Mouse (Mus musculus) forebrain, embryonic 16.5 days (tissue): ENCODE results near the gene Foxj1. TPM values are rescaled to one million over a fixed set of nuclear protein-coding genes. Genes with fewer than 3 reads are reported as not detected.

Experiments used
- ATAC-seq: fragments of 200-750 bp; cut with Nextera tagmentation; 2 replicates; pipeline ENCODE4 v1.8.0; 2017; ENCODE audit warnings: mild to moderate bottlenecking, moderate library complexity
- H3K27ac ChIP-seq: fragments of 300-500 bp; sonication (generic); 2 replicates; pipeline ENCODE4 v1.5.1; 2014; ENCODE audit warnings: low read length, control low read depth
- H3K27me3 ChIP-seq: fragments of 300-500 bp; sonication (generic); replicated peaks from 2 replicates; pipeline ENCODE4 v1.6.1; 2014; ENCODE audit warnings: low read length; ENCODE audit not compliant: control insufficient read depth, insufficient read depth
- H3K36me3 ChIP-seq: fragments of 300-500 bp; sonication (generic); 2 replicates; pipeline ENCODE4 v1.6.1; 2014; ENCODE audit not compliant: control insufficient read depth, insufficient read depth
- H3K4me1 ChIP-seq: fragments of 300-500 bp; sonication (generic); replicated peaks from 2 replicates; pipeline ENCODE4 v1.6.1; 2014; ENCODE audit warnings: low read length; ENCODE audit not compliant: control insufficient read depth, insufficient read depth
- H3K4me2 ChIP-seq: fragments of 300-500 bp; sonication (generic); 2 replicates; pipeline ENCODE4 v1.6.1; 2014; ENCODE audit warnings: mild to moderate bottlenecking, low read length, control low read depth
- H3K4me3 ChIP-seq: fragments of 300-500 bp; sonication (generic); replicated peaks from 2 replicates; pipeline ENCODE4 v1.5.1; 2014; ENCODE audit warnings: mild to moderate bottlenecking, low read length, control low read depth
- H3K9ac ChIP-seq: fragments of 300-500 bp; sonication (generic); replicated peaks from 2 replicates; pipeline ENCODE4 v1.6.1; 2014; ENCODE audit warnings: low read depth, low read length, control low read depth
- H3K9me3 ChIP-seq: fragments of 300-500 bp; sonication (generic); 2 replicates; pipeline ENCODE4 v1.6.1; 2016; ENCODE audit warnings: low read length; ENCODE audit not compliant: control insufficient read depth
- WGBS: fragments of 180-500 bp; shearing (Covaris S2); extraction: QIAGEN DNeasy Blood & Tissue Kit; methylation state at CpG from one replicate; pipeline ENCODE4 v1.1.7; 2014; 5-methylcytosine and 5-hydroxymethylcytosine counted together
- polyA plus RNA-seq: library from polyadenylated mRNA; unstranded; fragments of >200 nt; fragmentation: Nextera tagmentation; extraction: Ambion mirVana; gene quantifications from 2 replicates; pipeline ENCODE4 v1.2.1, GENCODE M21; 2015

Foxj1 gene
- polyA plus RNA-seq, 1 experiment from 2014 or later: 6.6 TPM

DNA sequence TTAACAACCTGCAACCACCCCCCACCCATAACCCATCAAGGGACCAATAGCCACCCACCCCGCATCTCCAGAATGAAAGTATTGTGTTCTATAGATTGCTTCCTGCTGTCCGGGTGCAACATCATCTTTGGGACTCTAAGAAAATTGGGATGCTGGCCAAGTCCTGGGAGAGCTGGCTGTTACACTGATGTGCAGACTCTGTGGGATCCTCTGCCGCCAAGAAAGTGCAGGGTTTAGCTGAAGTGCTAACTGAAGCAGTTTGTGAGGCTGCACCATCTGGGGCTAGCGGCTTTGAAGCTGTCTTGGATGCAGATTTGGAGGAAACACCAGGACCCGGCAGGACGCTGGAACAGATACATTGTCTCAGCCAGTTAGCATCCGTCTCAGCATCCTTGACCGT, 24.0 kb downstream of the Foxj1 start:
- no peak for ATAC-seq
- Histone ChIP-seq H3K9me3 (no peaks in the 10 kb centered on the region), H3K27ac (no peak overlapping the region), H3K27me3 (no peaks in the 10 kb centered on the region), H3K36me3 (no peaks in the 10 kb centered on the region), H3K4me3 (no peak overlapping the region), H3K9ac (no peak overlapping the region), H3K4me2 (no peak overlapping the region), H3K4me1 (peaks cover 11% of the 10 kb centered on the region)
- 31% methylated on average over 8 of the region's 8 CpGs for WGBS

DNA sequence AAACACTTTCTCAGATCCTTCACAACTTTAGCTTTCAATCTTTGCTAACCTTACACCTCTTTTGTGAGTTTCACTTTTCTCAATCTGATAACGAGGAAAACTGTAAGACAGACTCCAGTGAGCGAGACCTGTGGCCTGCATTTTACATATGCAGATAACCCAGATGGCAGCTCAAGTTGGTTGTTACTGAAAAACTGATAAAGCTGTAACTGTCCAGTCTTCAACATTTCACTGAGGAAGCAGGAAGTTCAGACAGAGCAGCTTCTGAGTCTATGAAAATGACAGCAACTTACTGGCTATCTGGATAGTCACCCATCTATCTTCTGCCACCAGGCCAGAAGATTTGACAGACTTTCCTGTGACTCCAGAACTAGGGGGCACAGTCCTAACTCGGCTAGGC, 25.6 kb downstream of the Foxj1 start:
- H3K9me3 ChIP-seq: 0 out of 2 replicates have a peak, but pooled peaks cover 2% of the 10 kb centered on the region
- no peak for ATAC-seq
- H3K27me3 ChIP-seq: no peaks in the 10 kb centered on the region
- WGBS: 59% methylated on average over 3 of the region's 3 CpGs
- H3K27ac ChIP-seq: no peak overlapping the region
- H3K4me3 ChIP-seq: no peak overlapping the region
- H3K4me1 ChIP-seq: peaks cover 17% of the 10 kb centered on the region
- peaks cover 4% of the 10 kb centered on the region for H3K36me3 ChIP-seq
- no peak overlapping the region for H3K9ac ChIP-seq
- H3K4me2 ChIP-seq: no peak overlapping the region

DNA sequence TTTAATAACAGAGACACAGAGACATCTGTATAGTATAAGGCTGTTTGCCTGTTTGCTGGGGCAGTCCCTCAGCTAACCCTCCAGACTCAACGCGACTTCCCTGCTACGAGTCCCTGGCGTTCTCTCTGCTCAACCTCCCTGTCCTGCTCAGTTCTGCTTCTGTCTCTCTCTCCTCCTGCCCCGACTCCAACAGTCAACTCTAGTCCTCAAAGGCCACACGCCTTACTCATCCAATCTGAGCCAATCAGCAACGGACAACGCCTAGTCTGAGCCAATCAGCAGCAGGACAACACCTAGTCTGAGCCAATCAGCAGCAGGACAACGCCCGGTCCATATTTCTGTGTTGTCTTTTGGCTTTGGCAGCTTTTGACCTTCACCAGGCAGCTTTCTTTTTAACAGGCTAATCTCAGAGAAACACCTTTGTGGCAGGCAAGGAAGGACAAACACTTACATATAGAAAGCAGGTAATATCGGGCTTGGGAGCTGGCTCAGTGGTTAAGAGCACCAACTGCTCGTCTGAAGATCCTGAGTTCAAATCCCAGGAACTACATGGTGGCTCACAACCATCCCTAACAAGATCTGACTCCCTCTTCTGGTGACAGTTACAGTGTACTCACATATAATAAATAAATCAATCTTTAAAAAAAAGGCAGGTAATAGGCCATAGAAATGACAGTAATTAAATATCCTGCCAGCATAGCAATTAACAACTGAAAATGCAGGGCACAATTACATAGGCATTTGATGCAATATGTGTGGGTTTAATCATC, 27.3 kb downstream of the Foxj1 start:
- WGBS: 92% methylated on average over 12 of the region's 12 CpGs
- peaks cover 17% of the 10 kb centered on the region for H3K4me1 ChIP-seq
- H3K27me3 ChIP-seq: no peaks in the 10 kb centered on the region
- no peak overlapping the region for H3K27ac ChIP-seq
- no peak overlapping the region for H3K4me2 ChIP-seq
- ATAC-seq: no peak
- H3K9me3 ChIP-seq: 0 out of 2 replicates have a peak, but pooled peaks cover 2% of the 10 kb centered on the region
- H3K36me3 ChIP-seq: peaks cover 19% of the 10 kb centered on the region
- H3K4me3 ChIP-seq: no peak overlapping the region
- no peak overlapping the region for H3K9ac ChIP-seq

DNA sequence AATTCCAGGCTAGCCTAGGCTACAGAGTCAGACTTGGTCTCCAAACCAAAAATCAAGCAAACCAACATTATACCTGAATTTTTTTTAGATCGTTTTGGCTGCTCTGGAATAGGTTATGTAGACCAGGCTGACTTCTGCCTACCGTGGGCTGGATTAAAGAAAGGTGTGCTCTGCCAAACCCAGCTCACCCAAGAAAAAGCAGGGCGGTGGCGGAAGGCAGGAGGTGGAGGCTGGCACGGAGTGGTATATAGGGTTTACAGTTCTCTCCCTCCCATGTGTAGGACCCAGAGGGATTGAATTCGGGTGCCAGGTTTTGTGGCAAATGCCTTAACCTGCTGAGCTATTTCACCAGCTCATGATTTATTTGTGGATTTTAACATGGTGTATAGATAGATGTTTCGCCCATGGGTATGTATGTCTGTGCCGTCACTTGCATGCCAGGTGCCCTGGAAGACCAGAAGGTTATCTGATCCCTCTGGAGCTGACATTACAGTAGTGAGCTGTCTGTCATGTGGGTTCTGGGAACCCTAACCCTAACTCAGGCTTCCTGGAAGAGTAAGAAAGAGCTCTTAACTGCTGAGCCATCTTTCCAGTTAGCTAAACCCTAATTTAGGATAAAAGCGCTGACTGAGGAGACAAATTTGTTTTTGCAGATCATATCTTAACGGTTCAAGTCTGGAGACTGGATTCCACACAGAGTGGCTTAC, 28.0 kb downstream of the Foxj1 start, which contains the start of gene Exoc7:
Exoc7 (minus strand) TSS at position 215 of the 707 bp plus-strand sequence.
- Histone ChIP-seq H3K4me1 (peaks cover 17% of the 10 kb centered on the region), H3K9ac (peak within 1 kb of the TSS; percentile 81), H3K4me3 (peak within 1 kb of the TSS; percentile 80), H3K27me3 (no peaks in the 10 kb centered on the region), H3K9me3 (0 out of 2 replicates have a peak, but pooled peaks cover 2% of the 10 kb centered on the region), H3K27ac (peak within 1 kb of the TSS; percentile 42), H3K4me2 (peak within 1 kb of the TSS; percentile 84), H3K36me3 (peaks cover 21% of the 10 kb centered on the region)
- WGBS: 86% methylated on average over 10 of the region's 10 CpGs
- ATAC-seq: peak; percentile 10; the same call in 1 of the 2 replicates

DNA sequence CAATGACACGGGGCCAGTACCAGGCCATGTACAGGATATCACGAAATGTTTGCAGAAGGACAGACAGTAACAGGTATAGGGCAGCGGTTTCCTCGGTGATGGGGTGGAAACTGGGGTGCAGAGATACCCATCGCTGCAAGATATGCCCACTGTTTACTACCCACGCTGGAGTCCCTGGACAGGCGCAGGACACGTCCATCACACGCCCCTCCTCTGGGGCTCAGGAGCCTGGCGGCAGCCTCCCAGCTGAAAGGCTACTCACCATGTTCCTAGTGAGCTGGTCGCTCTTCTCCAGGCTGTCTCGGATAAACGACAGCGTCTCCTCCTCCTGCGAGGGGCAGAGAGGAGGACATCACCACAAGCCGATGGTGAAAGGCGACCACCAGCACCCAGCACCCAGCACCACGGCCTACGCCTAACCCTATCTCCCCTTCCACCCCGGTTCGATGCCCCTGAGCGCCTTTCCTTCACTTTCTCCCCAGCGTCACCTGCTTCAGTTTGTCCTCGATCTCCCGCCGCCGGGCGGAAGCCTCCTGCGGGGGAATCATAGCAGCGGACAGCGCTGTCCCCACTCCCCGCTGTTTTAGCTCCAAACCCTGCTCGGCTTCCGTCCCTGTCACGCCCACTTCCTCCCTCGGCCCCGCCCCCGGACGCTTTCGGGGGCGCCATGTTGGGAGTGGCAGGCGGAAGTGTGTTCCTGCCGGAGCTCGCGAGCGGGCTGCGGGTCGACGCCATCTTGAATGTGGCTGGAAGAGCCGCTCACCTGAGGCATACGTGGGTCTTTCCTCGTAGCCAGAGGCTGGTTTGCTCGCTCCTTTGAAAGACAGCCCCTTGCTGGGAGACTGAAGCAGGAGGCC, 28.8 kb downstream of the Foxj1 start:
- Histone ChIP-seq H3K4me1 (peaks cover 13% of the 10 kb centered on the region), H3K27ac (peak overlapping the region; percentile 42), H3K9me3 (0 out of 2 replicates have a peak, but pooled peaks cover 2% of the 10 kb centered on the region), H3K27me3 (no peaks in the 10 kb centered on the region), H3K4me2 (peak overlapping the region; percentile 84), H3K36me3 (peaks cover 28% of the 10 kb centered on the region), H3K4me3 (peak overlapping the region; percentile 80), H3K9ac (peak overlapping the region; percentile 81)
- WGBS: 2% methylated on average over 52 of the region's 53 CpGs
- ATAC-seq: peak; percentile 96

DNA sequence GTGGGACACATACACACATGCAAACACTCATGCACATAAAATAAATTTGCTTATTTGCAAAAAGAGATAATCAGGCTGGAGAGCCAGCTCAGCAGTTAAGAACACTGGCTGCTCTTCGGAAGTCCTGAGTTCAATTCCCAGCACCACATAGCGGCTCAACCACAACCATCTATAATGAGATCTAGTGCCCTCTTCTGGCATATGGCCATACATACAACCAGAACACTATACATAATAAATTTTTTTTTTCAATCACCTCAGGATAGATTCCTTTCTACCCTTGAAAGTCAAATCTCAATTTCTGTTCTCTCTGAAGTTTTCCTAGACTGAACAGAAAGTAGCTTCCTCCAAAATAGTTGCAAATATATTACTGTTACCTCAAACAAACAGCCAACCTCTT, 29.8 kb downstream of the Foxj1 start:
- Histone ChIP-seq H3K4me3 (no peak overlapping the region), H3K27ac (no peak overlapping the region), H3K9ac (no peak overlapping the region), H3K4me2 (peak overlapping the region; percentile 84), H3K4me1 (peaks cover 8% of the 10 kb centered on the region), H3K27me3 (no peaks in the 10 kb centered on the region), H3K9me3 (0 out of 2 replicates have a peak, but pooled peaks cover 2% of the 10 kb centered on the region), H3K36me3 (peaks cover 33% of the 10 kb centered on the region)
- 100% methylated on average over 2 of the region's 2 CpGs for WGBS
- ATAC-seq: no peak

DNA sequence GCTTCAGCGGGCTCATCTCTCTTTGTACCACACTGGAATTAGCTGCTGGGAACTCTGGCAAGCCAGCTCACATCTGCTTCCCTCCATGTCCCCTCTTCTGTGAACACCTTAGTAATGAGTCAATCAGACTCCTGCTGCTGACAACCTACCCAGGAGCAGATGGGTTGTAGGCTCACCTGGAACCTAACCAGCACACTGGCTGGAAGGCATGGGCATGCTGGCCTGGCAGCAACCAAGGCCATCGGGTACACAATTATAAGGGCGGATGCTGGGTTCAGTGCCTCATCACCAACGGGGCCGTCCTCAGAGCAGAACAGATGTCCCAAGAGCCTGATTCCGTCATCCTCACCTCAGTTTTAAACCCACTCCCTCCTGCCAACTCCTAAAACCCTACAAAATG, 36.6 kb downstream of the Foxj1 start:
- no peaks in the 10 kb centered on the region for H3K27me3 ChIP-seq
- no peaks in the 10 kb centered on the region for H3K4me1 ChIP-seq
- H3K4me3 ChIP-seq: no peak overlapping the region
- H3K9me3 ChIP-seq: no peaks in the 10 kb centered on the region
- WGBS: 90% methylated on average over 6 of the region's 6 CpGs
- H3K9ac ChIP-seq: no peak overlapping the region
- H3K27ac ChIP-seq: no peak overlapping the region
- no peak overlapping the region for H3K4me2 ChIP-seq
- peaks cover 39% of the 10 kb centered on the region for H3K36me3 ChIP-seq
- no peak for ATAC-seq

DNA sequence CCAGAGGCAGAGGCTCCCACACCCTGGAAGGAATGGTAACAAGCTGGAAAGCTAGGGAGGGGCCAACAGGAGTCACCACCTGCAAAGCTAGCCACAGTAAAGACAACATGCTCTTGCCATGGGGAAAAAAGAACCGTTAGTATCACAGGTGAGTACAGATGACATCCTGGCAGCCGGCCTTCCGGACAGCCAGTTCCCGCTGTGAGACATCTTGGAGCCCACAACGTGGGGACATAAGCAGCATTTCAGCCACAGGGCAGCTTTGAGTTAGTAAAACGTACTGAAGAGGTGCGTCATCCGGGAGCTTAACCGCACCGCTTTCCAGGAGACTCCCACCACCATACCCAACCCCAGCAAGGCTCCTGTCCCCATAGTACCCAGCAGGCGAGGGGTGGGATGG, 37.0 kb downstream of the Foxj1 start:
- 92% methylated on average over 11 of the region's 11 CpGs for WGBS
- Histone ChIP-seq H3K4me2 (no peak overlapping the region), H3K27me3 (no peaks in the 10 kb centered on the region), H3K9me3 (no peaks in the 10 kb centered on the region), H3K27ac (no peak overlapping the region), H3K9ac (no peak overlapping the region), H3K4me3 (no peak overlapping the region), H3K4me1 (no peaks in the 10 kb centered on the region), H3K36me3 (peaks cover 35% of the 10 kb centered on the region)
- no peak for ATAC-seq

DNA sequence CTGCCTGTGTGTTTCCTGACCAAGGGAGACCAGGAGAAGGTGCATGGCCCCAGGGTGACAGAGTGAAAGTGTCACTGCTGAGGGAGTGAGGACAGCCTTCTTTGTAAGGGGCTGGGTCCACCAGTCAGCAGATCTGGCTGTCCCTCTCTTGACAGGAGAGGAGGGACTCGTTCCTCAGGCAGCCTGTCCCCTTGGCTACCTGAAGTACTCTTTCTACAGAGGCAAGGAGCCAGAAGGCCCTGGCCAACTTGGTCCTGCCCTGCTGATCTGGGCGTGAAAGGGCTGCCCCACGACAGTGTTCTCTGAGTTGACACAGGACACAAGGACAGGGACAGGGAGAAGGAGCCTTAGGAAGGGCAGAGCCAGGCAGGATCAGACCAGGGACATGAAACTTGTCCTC, 38.2 kb downstream of the Foxj1 start:
- no peak for ATAC-seq
- Histone ChIP-seq H3K4me1 (no peaks in the 10 kb centered on the region), H3K4me3 (no peak overlapping the region), H3K36me3 (peaks cover 31% of the 10 kb centered on the region), H3K27ac (no peak overlapping the region), H3K9ac (no peak overlapping the region), H3K27me3 (no peaks in the 10 kb centered on the region), H3K9me3 (no peaks in the 10 kb centered on the region), H3K4me2 (no peak overlapping the region)
- WGBS: 82% methylated on average over 3 of the region's 3 CpGs
